Mouse (Mus musculus) gastrocnemius, adult 2 months (tissue): ENCODE results near the gene H2-DMb1. TPM values are rescaled to one million over a fixed set of nuclear protein-coding genes. Genes with fewer than 3 reads are reported as not detected.

ENCODE experiments used
- DNase-seq: peaks from one replicate; pipeline ENCODE4 v3.0.0; 2022
- H3K27ac ChIP-seq: fragments of 200-600 bp; 2 replicates; pipeline ENCODE4 v1.8.1; 2022; ENCODE audit warnings: mild to moderate bottlenecking
- H3K4me3 ChIP-seq: fragments of 200-600 bp; 2 replicates; pipeline ENCODE4 v1.8.1; 2022; ENCODE audit warnings: mild to moderate bottlenecking, moderate library complexity
- CTCF ChIP-seq: fragments of 200-600 bp; IDR thresholded peaks from 2 replicates; pipeline ENCODE4 v1.8.1; 2022; ENCODE audit warnings: antibody characterized with exemption, mild to moderate bottlenecking, moderate library complexity
- intact Hi-C: fragments of 180-260 bp; cut with DNase I; formaldehyde crosslinking; loops from one replicate; pipeline ENCODE4 v1.15.1; 2025
- total RNA-seq, 2 experiments: library from RNA; stranded (reverse); gene quantifications; 2 replicates each; pipeline ENCODE4 v1.2.3; 2021

The H2-DMb1 gene
- total RNA-seq, 2 experiments from 2014 or later = 0.38 to 0.61 TPM

DNA sequence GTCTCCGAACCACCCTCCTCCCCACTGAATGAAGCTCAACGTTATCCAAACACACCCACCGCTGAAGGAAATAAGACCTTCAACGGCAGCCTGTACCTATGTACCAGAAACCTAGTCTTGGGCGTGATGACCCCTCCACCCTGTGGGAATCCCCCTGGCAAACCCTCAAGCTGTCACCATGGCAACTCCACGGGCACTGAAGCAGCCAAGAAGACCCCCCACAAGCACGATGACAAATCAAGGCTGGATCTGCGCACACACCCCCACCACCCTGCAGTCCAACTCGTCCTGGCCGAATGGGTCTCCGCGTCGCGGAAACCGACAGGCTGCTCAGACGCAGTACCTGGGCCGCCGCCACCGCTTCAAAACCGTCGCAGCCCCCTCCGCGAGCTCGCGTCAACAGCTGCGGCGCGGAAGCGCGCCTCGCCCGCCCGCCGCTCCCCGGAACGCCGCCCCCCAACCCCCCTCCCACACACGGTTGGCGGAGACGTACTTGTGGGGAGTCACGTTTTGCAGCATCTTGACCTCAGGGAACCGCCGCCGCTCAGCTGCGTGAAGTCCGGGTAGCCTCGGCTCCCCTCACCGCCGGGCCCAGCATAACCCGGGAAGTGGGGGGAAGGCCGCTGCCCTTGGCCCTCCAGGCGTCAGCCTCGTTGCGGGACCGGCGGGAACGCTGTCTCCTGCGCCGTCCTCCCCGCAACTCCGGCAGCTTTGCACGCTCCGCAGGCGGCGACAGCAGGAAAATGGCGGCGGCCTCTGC, 34.6 kb upstream of the H2-DMb1 start:
- no peak for TF ChIP-seq CTCF
- Histone ChIP-seq H3K4me3 (peak overlapping the region; percentile 81), H3K27ac (peak overlapping the region; percentile 99)
- intact Hi-C loops = no loop called here
- no peak for DNase-seq

DNA sequence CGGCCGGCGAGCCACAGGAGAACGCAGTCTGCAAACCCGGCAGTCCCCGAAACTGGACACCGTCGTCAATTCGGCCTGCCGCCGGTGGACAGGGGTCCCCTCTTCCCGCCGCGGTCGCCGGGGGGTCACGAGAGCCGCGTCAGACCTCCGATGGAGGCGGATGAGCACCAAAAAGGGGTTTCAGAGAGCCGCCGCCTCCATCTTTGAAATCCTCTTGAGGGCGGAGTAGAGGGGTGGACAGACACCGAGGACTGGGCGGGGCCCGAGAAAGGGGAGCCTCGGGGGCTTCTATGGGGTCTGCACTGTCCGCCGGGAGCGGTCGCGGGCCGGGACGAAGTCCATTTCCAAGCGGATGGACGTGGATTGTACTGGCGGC, 34.0 kb upstream of the H2-DMb1 start:
- Histone ChIP-seq H3K4me3 (peak overlapping the region; percentile 81), H3K27ac (peak overlapping the region; percentile 99)
- DNase-seq = no peak
- no peak for TF ChIP-seq CTCF
- intact Hi-C loops = no loop called here

DNA sequence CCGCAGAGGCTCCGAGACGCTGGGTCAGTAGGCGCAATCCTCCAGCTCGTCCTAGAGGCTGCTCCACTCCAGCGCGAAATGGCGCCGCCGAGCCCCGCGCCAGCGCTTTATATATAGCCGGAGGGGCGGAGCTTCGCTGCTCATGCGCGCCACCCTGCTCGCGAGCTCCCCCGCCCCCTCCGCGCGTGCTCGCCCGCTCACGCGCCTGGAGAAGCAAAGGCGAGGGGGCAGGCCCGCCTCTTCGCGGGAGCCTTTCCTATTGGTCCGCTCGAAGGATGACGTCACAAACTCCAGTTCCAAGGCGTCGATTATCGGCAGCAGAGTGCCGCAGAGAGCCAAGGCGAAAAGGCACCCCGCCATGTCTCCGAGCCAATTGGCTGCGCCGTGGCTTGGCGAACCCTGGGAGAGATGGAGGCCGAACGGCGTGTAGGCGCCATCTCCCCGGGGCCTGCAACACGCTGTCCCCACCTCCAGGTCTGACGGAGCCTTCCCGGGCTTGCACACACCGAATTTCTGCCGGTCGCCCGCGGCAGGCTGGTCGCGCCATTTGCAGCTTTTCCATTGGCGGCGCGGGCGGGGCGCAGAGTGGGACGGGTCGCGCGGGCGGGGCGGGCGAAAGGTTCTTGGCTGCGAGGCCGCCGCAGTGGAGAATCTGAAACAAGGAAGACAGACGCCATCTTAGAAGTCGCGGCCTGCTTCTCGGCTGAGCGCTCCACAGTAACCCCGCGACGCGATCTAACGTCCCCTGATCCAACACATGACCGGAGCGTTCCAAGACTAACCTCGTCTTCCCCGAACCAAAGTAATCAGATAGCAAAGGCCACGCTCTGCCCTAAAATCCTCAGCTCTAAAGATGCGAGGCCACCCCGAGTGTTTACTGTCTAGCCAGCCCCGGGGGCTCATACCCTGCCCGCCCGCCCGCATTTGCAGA, 33.4 kb upstream of the H2-DMb1 start, which contains the start of gene H2-DMa:
TSS of gene H2-DMa (plus strand) at position 293 of the 931 bp plus-strand sequence.
- Histone ChIP-seq H3K4me3 (peak within 1 kb of the TSS; percentile 81), H3K27ac (peak within 1 kb of the TSS; percentile 99)
- no peak for TF ChIP-seq CTCF
- intact Hi-C loops = loop anchor here (5.0 kb wide), 1 partner anchor 87 kb away; the partner anchor contains the start of genes Rxrb and Slc39a7
- peak; percentile 99 for DNase-seq

DNA sequence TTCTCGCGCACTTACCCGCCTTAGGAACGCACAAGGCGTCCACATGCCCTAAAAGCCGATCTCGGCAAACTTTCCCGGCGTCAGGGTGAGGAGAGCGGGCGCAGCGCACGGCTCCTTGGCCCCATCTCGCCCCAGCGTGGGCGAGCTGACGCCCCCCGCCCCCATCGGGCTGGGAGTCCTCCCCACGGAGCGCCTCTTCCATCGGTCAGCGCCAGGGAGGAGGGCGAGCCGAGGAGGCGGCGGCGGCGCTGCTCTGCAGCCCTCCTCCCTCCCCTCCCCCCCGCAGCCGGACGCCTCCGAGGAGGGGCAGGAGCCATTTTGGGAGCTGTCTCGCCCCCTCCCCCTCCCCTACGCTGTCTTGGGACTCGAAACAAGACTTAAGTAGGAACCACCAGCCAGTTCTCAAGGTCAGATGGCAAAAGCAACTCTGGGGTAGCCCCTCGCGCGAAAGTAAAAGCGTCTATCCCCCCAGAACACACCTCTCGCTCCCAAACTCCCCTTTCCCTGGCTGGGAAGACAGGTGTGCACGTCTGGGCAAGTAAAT, 32.6 kb upstream of the H2-DMb1 start:
- intact Hi-C loops = loop anchor here (5.0 kb wide), 1 partner anchor 88 kb away; the partner anchor contains the start of genes Rxrb and Slc39a7

DNA sequence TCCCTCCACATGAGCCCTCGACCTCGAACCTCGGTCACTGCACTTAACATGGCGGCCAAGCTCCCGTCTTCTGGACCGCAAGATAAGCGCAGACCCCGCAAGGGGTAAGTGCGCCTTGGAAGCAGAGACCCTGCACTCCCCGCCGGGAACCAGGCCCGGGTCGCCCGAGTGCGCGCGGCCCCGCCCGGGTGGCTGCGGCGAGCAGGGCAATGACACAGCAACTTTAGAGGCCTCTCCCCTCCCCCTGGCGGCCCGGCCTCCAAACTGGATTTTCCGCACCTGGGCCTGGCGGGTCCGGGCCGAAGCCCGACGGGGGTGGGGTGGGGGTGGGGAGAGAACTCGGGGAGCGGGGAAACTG, 32.1 kb upstream of the H2-DMb1 start:
- Histone ChIP-seq H3K4me3 (peak overlapping the region; percentile 81), H3K27ac (peak overlapping the region; percentile 99)
- peak; percentile 96 for DNase-seq
- intact Hi-C loops = loop anchor here (5.0 kb wide), 1 partner anchor 88 kb away; the partner anchor contains the start of genes Rxrb and Slc39a7
- peak; percentile 49 for TF ChIP-seq CTCF

More for the DNA sequence above, 32.6 kb upstream of the H2-DMb1 start:
- Histone ChIP-seq H3K27ac (peak overlapping the region; percentile 99), H3K4me3 (peak overlapping the region; percentile 81)
- no peak for TF ChIP-seq CTCF
- DNase-seq = peak; percentile 96

DNA sequence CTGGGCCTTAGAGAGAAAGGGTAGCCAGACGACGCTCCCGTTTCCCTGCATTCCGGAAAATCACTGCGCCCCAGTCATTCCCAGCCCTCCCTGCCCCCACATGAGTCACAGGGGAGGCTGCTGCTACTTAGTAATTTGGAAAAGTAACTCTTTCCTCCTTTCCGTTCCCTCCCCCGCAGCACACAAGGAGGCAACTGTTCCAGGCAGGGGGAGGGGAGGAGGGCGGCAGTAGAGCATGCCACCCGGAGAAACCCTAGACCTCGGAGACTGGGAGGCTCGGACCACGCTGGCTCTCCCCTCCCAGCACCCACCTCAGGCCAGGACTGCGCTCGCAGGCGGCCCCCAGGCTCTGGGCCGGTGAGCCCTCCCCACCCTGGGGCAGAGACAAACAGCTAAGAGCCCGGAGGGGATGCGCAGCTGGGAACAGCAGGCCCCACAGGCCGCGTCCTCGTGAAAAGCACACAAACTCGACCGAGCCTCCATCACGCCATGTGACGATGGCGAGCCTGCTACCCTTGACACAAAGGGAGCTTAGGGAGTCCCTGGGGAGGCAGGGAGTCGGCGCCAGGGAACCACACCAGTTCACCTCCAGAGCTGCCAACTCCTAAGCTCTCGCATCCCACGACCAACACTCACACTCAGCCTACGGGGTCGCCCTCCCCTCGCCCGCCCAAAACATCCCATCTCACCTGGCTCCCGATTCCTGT, 31.5 kb upstream of the H2-DMb1 start:
- TF ChIP-seq CTCF = no peak
- DNase-seq = peak; percentile 94
- peak overlapping the region; percentile 99 for H3K27ac ChIP-seq
- intact Hi-C loops = loop anchor here (5.0 kb wide), 1 partner anchor 89 kb away; the partner anchor contains the start of genes Rxrb and Slc39a7
- peak overlapping the region; percentile 81 for H3K4me3 ChIP-seq

DNA sequence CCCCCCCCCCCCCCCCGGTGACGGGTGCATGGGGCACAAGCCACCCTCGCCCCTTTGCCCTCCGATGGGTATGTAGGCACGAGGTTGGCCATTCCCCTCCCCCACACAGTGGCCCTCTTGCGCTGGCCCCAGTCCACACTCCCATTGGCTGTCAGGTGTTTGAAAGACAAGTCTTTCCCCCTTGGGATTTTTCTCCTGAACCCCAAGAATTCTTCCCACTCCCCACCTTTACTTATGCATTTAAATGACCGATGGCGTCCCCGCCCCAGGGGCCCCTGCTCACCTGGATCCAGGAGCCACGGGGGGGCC, 31.0 kb upstream of the H2-DMb1 start:
- peak overlapping the region; percentile 99 for H3K27ac ChIP-seq
- intact Hi-C loops = loop anchor here (5.0 kb wide), 1 partner anchor 90 kb away; the partner anchor contains the start of genes Rxrb and Slc39a7
- DNase-seq = peak; percentile 85
- no peak for TF ChIP-seq CTCF
- peak overlapping the region; percentile 81 for H3K4me3 ChIP-seq

DNA sequence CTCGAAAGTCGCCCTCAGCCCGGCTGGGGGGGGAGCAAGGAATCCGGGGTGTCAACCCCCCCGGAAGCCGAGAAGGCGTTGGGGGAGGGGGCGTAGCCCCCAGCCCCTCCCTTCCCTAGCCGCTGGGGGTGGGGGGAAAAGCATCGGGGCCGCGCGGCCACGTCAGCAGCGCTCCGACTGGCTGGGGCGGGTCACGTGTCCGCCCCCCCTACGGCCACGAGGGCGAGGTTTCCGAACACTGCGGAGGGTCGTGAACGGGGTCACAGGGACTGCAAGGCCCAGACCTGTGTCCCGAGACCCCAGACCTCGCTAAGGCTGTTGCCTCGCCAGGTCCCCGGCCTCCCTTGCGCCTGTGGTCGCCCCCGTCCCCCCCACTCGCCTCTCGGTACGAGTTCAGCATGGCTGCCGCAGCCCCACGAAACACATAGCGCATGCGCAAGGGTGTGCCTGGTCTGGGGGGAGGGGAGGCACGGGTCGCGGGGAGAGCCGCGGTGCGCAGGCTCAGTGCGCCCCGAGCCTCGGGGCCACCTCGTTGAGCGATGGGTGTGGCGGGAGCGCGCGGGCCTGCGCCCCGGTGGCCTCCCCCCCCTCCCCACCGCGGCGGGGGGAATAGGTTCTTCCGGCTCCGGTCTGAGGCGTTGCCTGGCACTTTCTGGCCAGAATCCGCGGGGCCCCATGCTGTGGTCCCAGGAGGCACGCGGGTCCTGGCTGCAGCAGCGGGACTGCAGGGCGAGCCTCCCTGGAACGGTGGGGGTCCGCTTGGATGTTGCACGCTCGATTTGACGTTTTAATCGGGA, 30.5 kb upstream of the H2-DMb1 start, which contains the start of gene Brd2:
TSS of gene Brd2 (minus strand) at position 447 of the 797 bp plus-strand sequence.
- Histone ChIP-seq H3K4me3 (peak within 1 kb of the TSS; percentile 81), H3K27ac (peak within 1 kb of the TSS; percentile 99)
- peak; percentile 10; the same call in 1 of the 2 replicates for TF ChIP-seq CTCF
- DNase-seq = peak; percentile 99
- intact Hi-C loops = loop anchor here (5.0 kb wide), 1 partner anchor 90 kb away; the partner anchor contains the start of genes Rxrb and Slc39a7

DNA sequence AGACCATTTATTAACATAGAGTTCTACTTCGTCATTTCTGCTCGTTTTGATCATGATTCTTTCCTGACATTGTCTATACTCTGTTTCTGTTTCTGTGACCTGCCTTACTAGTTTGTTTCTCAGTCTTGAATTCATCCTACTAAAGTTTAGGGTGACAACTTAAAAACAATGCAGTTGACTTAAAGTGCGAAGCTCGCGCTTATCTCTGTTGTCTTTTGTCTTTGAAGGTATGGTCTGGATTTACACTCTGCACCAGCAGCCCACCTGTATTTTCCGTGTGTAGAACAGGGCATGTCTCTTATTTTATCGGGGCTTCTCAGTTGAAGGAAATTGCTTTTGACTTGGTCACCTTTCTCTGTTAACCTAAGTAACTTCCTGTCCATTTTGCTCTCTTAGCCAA, 29.8 kb upstream of the H2-DMb1 start:
- intact Hi-C loops = loop anchor here (5.0 kb wide), 1 partner anchor 91 kb away; the partner anchor contains the start of genes Rxrb and Slc39a7
- DNase-seq = no peak
- Histone ChIP-seq H3K27ac (peak overlapping the region; percentile 99), H3K4me3 (peak overlapping the region; percentile 81)
- no peak for TF ChIP-seq CTCF

DNA sequence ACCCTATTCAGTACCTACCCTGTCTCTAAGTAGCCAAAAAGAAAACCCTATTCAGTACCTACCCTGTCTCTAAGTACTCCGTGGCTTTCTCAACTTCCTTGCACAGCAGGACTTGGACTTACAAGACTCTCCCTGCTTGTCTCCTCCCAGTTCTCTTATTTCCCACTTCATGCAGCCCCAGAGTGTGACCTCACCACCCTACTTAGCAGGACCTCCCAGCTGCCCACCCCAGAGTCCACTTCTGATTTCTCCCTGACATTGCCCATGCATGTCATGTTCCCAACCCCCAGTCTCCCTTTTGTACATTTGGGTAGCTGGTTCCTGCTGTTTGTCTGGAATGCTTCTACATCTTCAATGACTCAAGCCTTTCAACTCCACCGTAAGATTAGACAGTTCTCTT, 29.4 kb upstream of the H2-DMb1 start:
- TF ChIP-seq CTCF = no peak
- DNase-seq = peak; percentile 51
- peak overlapping the region; percentile 99 for H3K27ac ChIP-seq
- peak overlapping the region; percentile 81 for H3K4me3 ChIP-seq
- intact Hi-C loops = loop anchor here (5.0 kb wide), 1 partner anchor 91 kb away; the partner anchor contains the start of genes Rxrb and Slc39a7

DNA sequence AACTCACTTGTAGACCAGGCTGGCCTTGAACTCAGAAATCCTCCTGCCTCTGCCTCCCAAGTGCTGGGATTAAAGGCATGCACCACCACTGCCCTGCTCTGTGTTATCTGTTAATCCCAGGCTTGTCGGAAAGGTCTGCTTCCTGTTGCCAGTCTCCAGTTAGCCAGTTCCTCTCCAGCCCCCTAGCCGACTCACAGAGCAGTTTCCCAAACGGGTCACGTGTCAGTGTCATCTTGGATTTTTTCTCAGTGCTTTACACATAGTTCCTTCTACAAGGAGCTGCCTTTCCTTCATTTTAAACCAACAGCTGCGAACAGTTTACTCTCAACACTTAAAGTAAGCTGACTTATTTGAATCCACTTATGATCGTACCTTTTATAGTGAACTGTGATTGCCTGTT, 28.2 kb upstream of the H2-DMb1 start:
- intact Hi-C loops = loop anchor here (5.0 kb wide), 1 partner anchor 92 kb away; the partner anchor contains the start of genes Rxrb and Slc39a7
- TF ChIP-seq CTCF = no peak
- DNase-seq = no peak
- Histone ChIP-seq H3K4me3 (peak overlapping the region; percentile 23), H3K27ac (peak overlapping the region; percentile 24)
